Mouse (Mus musculus): ENCODE measurements at regions not wholly inside any gene's neighbourhood (a gene's known extent, or its start where the extent isn't known, plus 50 kb on each side); places are given as distances from the start of the nearest gene placed in this dataset.
A peak's percentile ranks its signal among the peaks of the same experiment; 100 is the strongest.

DNA sequence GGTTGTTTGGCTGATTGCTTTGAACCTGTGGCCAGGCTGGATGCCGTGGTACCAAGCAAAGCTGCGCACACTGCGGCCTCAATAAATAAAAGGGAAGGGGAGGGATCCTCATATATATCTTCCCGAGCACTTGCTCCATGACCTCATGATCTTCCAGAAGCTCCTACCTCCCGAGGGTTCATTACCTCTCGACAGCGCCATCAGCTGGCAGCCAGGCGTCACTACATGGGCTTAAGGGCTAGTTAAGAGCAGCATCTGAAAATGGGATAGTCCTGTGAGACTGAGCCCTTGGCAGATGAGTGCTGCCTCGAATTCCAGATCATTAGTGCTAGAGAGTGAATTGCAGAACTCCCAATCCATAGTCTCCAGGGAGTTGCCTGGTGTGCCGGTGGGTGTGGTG is 134.0 kb downstream of the Zfp281 start:
- ATAC-seq (replicated peaks; ENCODE audit: extremely low read depth, insufficient read depth, low FRiP score), result no peak
- no peaks in the 10 kb centered on the region for H3K27me3 ChIP-seq (ENCODE audit: control insufficient read depth, insufficient read depth, low read length)
- no peaks in the 10 kb centered on the region for H3K36me3 ChIP-seq (ENCODE audit: control insufficient read depth, insufficient read depth)
- 64% methylated on average over 10 of the region's 10 CpGs for WGBS
- H3K9ac ChIP-seq (ENCODE audit: low read length), result no peak overlapping the region
- H3K9me3 ChIP-seq (replicated peaks; ENCODE audit: control insufficient read depth, low read length), result peaks cover 6% of the 10 kb centered on the region
- H3K4me2 ChIP-seq (ENCODE audit: low read depth, low read length), result no peak overlapping the region
- no peak overlapping the region for H3K27ac ChIP-seq (ENCODE audit: low read length)
- no peak overlapping the region for H3K4me3 ChIP-seq (ENCODE audit: low read length)
- H3K4me1 ChIP-seq (ENCODE audit: control insufficient read depth, insufficient read depth, low read length), result no peaks in the 10 kb centered on the region

DNA sequence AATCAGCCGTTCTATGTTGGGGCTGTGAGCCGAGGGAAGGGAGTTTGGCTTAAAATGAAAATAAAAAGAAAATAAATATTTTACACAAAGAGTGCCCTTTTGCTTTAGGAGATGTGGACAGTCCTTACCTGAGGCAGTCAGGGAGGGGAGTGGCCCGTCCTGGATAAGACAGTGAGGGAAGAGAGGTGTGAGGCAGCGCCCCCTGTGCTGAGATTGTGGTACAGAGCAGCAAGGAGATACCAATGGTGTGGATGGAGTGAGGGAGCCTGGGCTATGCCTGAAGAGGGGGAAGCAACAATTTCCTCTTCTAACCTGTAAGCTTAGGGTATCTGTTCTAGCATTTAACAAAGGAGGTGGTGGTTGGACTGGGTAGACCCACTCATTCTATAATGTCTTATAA is 134.5 kb downstream of the Zfp281 start:
- no peaks in the 10 kb centered on the region for H3K27me3 ChIP-seq (ENCODE audit: control insufficient read depth, insufficient read depth, low read length)
- 63% methylated on average over 4 of the region's 4 CpGs for WGBS
- ATAC-seq (replicated peaks; ENCODE audit: extremely low read depth, insufficient read depth, low FRiP score), result no peak

GRCm38 (mm10) chr1:136761467-136761866 is 136.8 kb downstream of the Zfp281 start:
- Histone ChIP-seq H3K4me1 (ENCODE audit: control insufficient read depth, insufficient read depth, low read length) (no peaks in the 10 kb centered on the region), H3K36me3 (ENCODE audit: control insufficient read depth, insufficient read depth) (no peaks in the 10 kb centered on the region), H3K9ac (ENCODE audit: low read length) (no peak overlapping the region), H3K9me3 (replicated peaks; ENCODE audit: control insufficient read depth, low read length) (peaks cover 6% of the 10 kb centered on the region), H3K4me2 (ENCODE audit: low read depth, low read length) (no peak overlapping the region), H3K27ac (ENCODE audit: low read length) (no peak overlapping the region), H3K4me3 (ENCODE audit: low read length) (no peak overlapping the region), H3K27me3 (ENCODE audit: control insufficient read depth, insufficient read depth, low read length) (no peaks in the 10 kb centered on the region)
- no peak for ATAC-seq (replicated peaks; ENCODE audit: extremely low read depth, insufficient read depth, low FRiP score)
- WGBS, result 80% methylated on average over 4 of the region's 4 CpGs

More for the DNA sequence above, 134.5 kb downstream of the Zfp281 start:
- peaks cover 6% of the 10 kb centered on the region for H3K9me3 ChIP-seq (replicated peaks; ENCODE audit: control insufficient read depth, low read length)
- H3K36me3 ChIP-seq (ENCODE audit: control insufficient read depth, insufficient read depth), result no peaks in the 10 kb centered on the region
- no peak overlapping the region for H3K4me2 ChIP-seq (ENCODE audit: low read depth, low read length)
- no peak overlapping the region for H3K4me3 ChIP-seq (ENCODE audit: low read length)
- no peak overlapping the region for H3K9ac ChIP-seq (ENCODE audit: low read length)
- no peaks in the 10 kb centered on the region for H3K4me1 ChIP-seq (ENCODE audit: control insufficient read depth, insufficient read depth, low read length)
- H3K27ac ChIP-seq (ENCODE audit: low read length), result no peak overlapping the region

- Histone ChIP-seq H3K36me3 (ENCODE audit: control insufficient read depth, insufficient read depth) (no peaks in the 10 kb centered on the region), H3K9ac (ENCODE audit: low read length) (no peak overlapping the region; the same call in 1 of the 2 replicates), H3K27ac (ENCODE audit: low read length) (no peak overlapping the region), H3K4me2 (ENCODE audit: low read depth, low read length) (peak overlapping the region; percentile 45), H3K27me3 (ENCODE audit: control insufficient read depth, insufficient read depth, low read length) (no peaks in the 10 kb centered on the region), H3K4me1 (ENCODE audit: control insufficient read depth, insufficient read depth, low read length) (peaks cover 5% of the 10 kb centered on the region), H3K9me3 (replicated peaks; ENCODE audit: control insufficient read depth, low read length) (peaks cover 4% of the 10 kb centered on the region; the same call in 1 of the 2 replicates), H3K4me3 (ENCODE audit: low read length) (peak overlapping the region; percentile 1; the same call in 1 of the 2 replicates)
- WGBS, result 10% methylated on average over 10 of the region's 10 CpGs
- no peak for ATAC-seq (replicated peaks; ENCODE audit: extremely low read depth, insufficient read depth, low FRiP score)
Observed at GRCm38 (mm10) chr1:136768969-136769401, 144.3 kb downstream of the Zfp281 start.

- Histone ChIP-seq H3K27ac (ENCODE audit: low read length) (no peak overlapping the region), H3K9me3 (replicated peaks; ENCODE audit: control insufficient read depth, low read length) (peaks cover 4% of the 10 kb centered on the region; the same call in 1 of the 2 replicates), H3K27me3 (ENCODE audit: control insufficient read depth, insufficient read depth, low read length) (no peaks in the 10 kb centered on the region), H3K4me3 (ENCODE audit: low read length) (no peak overlapping the region), H3K4me1 (ENCODE audit: control insufficient read depth, insufficient read depth, low read length) (peaks cover 2% of the 10 kb centered on the region), H3K36me3 (ENCODE audit: control insufficient read depth, insufficient read depth) (no peaks in the 10 kb centered on the region), H3K4me2 (ENCODE audit: low read depth, low read length) (no peak overlapping the region), H3K9ac (ENCODE audit: low read length) (no peak overlapping the region)
- no peak for ATAC-seq (replicated peaks; ENCODE audit: extremely low read depth, insufficient read depth, low FRiP score)
- WGBS, result 86% methylated on average over 6 of the region's 6 CpGs
Observed at GRCm38 (mm10) chr1:136773743-136774142, 149.0 kb downstream of the Zfp281 start.

DNA sequence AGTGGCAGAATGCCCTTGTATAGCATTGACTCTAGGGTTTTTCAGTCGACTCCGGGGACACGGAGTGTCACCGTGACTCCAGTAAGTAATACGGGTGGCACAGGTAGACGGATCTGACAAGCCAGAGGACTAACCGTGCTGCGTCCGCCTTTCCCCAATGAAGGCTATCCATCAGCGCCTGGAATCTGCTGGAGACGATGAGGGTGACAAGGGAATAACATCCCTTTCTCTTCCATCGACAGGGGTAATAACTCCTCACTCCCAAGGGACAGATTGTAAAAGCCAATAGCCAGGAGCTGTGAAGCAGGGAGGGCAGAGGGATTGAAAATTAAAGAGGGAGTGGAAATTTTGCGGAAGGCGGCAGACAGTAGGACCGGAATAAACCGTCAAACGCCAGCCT is 151.5 kb downstream of the Zfp281 start:
- Histone ChIP-seq H3K36me3 (ENCODE audit: control insufficient read depth, insufficient read depth) (no peaks in the 10 kb centered on the region), H3K27me3 (ENCODE audit: control insufficient read depth, insufficient read depth, low read length) (no peaks in the 10 kb centered on the region), H3K4me2 (ENCODE audit: low read depth, low read length) (no peak overlapping the region), H3K27ac (ENCODE audit: low read length) (no peak overlapping the region), H3K4me1 (ENCODE audit: control insufficient read depth, insufficient read depth, low read length) (no peaks in the 10 kb centered on the region), H3K4me3 (ENCODE audit: low read length) (no peak overlapping the region), H3K9ac (ENCODE audit: low read length) (no peak overlapping the region), H3K9me3 (replicated peaks; ENCODE audit: control insufficient read depth, low read length) (peaks cover 4% of the 10 kb centered on the region; the same call in 1 of the 2 replicates)
- 72% methylated on average over 17 of the region's 17 CpGs for WGBS
- no peak for ATAC-seq (replicated peaks; ENCODE audit: extremely low read depth, insufficient read depth, low FRiP score)

DNA sequence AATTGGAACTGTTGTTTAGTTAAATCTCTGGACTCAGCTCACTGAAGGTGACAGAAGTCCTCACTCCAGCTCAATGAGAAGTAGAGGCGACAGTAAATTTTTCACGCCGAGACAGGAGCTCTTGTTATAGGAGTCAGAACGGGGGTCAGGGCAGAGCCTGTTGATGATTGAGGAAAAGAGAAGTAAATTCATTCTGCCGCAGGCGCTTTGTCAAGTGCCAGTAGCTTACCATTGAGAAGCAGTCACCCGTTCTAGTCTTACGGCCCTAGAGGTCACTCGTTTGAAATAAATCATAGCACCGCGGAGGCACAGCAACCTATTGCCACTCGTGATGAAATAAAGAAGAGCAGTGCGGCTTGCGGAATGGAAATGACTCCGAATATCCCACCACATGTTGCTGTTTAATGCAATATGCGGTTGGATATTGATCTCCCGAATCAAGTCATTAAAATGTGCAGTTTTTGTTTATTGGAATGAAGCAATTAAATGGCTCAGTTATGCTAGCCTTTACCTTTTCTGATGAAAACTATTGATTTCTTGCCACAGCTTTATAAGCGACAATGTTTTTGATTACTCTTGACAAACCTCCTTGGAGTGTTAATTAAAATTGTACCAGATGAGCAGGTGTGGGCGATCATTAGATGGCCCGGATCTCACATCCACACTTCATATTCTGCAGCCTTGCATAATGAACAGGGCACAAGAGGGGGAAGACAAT is 152.7 kb downstream of the Zfp281 start:
- Histone ChIP-seq H3K27ac (ENCODE audit: low read length) (no peak overlapping the region), H3K9ac (ENCODE audit: low read length) (no peak overlapping the region), H3K4me3 (ENCODE audit: low read length) (no peak overlapping the region), H3K36me3 (ENCODE audit: control insufficient read depth, insufficient read depth) (no peaks in the 10 kb centered on the region), H3K4me1 (ENCODE audit: control insufficient read depth, insufficient read depth, low read length) (peaks cover 7% of the 10 kb centered on the region), H3K4me2 (ENCODE audit: low read depth, low read length) (no peak overlapping the region), H3K27me3 (ENCODE audit: control insufficient read depth, insufficient read depth, low read length) (no peaks in the 10 kb centered on the region), H3K9me3 (replicated peaks; ENCODE audit: control insufficient read depth, low read length) (peaks cover 4% of the 10 kb centered on the region; the same call in 1 of the 2 replicates)
- 82% methylated on average over 20 of the region's 20 CpGs for WGBS
- ATAC-seq (replicated peaks; ENCODE audit: extremely low read depth, insufficient read depth, low FRiP score), result no peak

DNA sequence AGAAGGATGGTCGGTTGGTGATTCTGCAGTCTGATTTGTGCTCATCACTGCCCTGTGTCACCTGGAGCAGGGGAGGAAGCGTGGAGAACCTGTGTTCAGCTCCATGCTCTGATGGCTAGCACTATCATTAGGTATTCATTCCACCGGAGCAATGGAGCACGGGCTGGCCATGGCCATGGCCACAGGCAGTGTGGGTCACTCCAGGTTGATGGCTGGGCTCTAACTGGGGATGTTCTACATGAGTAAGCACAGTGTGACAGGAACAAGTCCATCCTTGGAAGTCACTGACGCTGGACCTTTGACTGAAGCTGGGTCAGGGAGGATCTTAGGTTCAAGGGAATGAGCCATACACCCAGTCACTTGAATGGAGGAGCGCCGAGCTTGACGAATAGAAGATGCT is 154.7 kb downstream of the Zfp281 start:
- 86% methylated on average over 8 of the region's 8 CpGs for WGBS
- no peaks in the 10 kb centered on the region for H3K36me3 ChIP-seq (ENCODE audit: control insufficient read depth, insufficient read depth)
- H3K4me1 ChIP-seq (ENCODE audit: control insufficient read depth, insufficient read depth, low read length), result peaks cover 12% of the 10 kb centered on the region
- H3K9ac ChIP-seq (ENCODE audit: low read length), result no peak overlapping the region
- no peaks in the 10 kb centered on the region for H3K27me3 ChIP-seq (ENCODE audit: control insufficient read depth, insufficient read depth, low read length)
- H3K27ac ChIP-seq (ENCODE audit: low read length), result no peak overlapping the region
- ATAC-seq (replicated peaks; ENCODE audit: extremely low read depth, insufficient read depth, low FRiP score), result no peak
- H3K9me3 ChIP-seq (replicated peaks; ENCODE audit: control insufficient read depth, low read length), result no peaks in the 10 kb centered on the region
- no peak overlapping the region for H3K4me2 ChIP-seq (ENCODE audit: low read depth, low read length)
- H3K4me3 ChIP-seq (ENCODE audit: low read length), result no peak overlapping the region

DNA sequence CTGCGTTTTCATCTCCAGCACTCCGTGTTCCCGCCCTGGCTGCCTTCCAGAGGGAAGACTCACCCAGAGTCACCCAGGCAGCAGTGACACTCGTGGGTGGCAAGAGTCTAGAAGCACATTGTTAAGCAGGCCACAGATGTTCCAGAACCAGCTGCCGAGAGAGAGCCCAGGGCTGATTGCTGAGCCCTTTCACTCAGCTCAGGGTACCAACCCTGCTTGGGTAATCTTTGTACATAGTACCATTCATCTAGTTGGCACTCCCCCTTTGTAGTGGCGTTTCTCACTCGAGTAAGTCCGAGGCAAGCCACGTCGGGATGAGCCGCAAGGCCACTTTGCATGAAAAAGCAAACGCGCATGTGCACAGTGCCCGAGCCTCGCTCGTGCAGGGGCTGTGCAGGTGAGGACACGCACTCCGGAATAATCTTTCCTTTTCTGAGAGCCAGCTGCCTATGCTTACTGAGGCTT is 156.9 kb downstream of the Zfp281 start:
- WGBS, result 33% methylated on average over 18 of the region's 18 CpGs
- peak overlapping the region; percentile 20; the same call in 1 of the 2 replicates for H3K9ac ChIP-seq (ENCODE audit: low read length)

More for the DNA sequence above, 156.9 kb downstream of the Zfp281 start:
- H3K27me3 ChIP-seq (ENCODE audit: control insufficient read depth, insufficient read depth, low read length), result no peaks in the 10 kb centered on the region
- peaks cover 12% of the 10 kb centered on the region for H3K4me1 ChIP-seq (ENCODE audit: control insufficient read depth, insufficient read depth, low read length)
- peak overlapping the region; percentile 60 for H3K27ac ChIP-seq (ENCODE audit: low read length)
- peak overlapping the region; percentile 61 for H3K4me2 ChIP-seq (ENCODE audit: low read depth, low read length)
- H3K9me3 ChIP-seq (replicated peaks; ENCODE audit: control insufficient read depth, low read length), result no peaks in the 10 kb centered on the region
- no peaks in the 10 kb centered on the region for H3K36me3 ChIP-seq (ENCODE audit: control insufficient read depth, insufficient read depth)
- ATAC-seq (replicated peaks; ENCODE audit: extremely low read depth, insufficient read depth, low FRiP score), result no peak; the same call in 1 of the 2 replicates
- peak overlapping the region; percentile 42 for H3K4me3 ChIP-seq (ENCODE audit: low read length)
